Mouse (Mus musculus) cerebellum, adult 8-10 months (tissue): ENCODE measurements around the gene Dkkl1.

Experiments
- DNase-seq: peaks from one replicate; pipeline ENCODE4 v3.0.0; 2022

The Dkkl1 gene

DNA sequence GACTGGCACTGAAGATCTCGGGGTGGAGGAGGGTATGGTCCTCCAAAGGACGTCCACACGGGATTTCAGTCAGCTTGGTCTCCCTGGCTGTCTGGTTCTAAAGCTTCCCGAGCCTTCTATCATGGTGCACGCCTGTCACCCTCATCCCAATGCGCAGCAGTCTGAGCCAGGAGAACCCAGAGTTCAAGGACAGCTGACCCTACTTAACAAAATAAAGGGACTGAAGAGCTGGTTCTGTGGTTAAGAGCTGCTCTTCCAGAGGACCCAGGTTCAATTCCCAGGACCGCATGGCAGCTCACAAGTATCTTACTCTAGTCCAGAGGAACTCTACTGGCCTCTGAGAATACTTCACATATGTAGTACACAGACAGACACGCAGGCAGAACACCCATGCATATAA, 17.1 kb upstream of the Dkkl1 start:
- no peak for DNase-seq

DNA sequence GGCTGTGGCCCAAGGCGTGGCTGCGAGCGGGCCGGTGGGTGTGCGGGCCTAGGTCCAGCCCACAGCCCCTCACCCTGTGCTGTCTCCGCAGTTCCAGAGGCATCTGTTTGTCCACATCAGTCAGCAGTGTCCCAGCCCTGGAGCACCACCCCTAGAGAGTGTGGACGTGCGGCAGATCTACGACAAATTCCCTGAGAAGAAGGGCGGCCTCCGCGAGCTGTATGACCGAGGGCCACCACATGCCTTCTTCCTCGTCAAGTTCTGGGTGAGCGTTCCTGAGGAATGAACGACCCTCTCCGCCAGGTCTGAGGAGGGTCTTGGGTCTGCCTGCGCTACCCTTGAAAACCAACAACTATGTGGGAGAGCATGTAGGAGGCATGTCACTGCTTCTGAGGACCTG, 16.6 kb upstream of the Dkkl1 start:
- DNase-seq, result no peak

DNA sequence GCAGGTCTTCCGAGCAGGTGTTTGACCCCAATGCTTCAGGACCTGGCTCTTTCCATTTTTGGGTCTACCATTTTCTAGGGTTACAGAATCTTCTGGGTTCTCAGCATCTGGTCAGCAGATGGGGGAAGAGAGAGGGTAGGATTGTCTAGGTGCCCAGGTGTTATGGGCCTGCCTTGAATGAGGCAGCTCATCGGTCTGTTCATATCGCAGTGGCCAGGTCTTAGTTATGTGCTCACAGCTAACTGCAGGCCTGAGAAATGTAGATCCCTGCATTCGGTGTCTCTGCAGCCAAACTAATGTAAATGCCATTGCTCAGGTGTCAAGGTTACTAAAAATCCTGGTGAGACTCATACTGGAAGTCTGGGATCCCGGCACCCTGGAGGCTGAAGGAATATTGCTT, 14.5 kb upstream of the Dkkl1 start:
- DNase-seq, result no peak

DNA sequence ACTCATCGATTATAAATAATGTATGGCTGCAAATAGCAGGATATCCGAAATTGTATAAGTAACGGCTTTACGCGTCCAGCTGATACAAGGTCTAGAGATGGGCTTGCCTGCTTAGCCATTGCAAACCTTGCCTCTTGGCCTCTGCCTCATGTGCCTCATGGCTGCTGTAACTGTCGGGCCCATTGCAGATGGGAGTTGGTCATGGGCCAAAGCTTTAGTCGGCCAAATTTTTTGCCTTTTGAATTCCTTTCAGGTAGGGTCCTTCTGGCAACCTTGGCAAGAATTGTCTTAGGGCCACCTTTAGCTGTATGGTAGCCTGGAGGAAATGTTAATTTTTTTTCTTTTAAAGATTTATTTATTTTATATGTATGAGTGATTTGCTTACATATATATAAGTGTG, 12.9 kb upstream of the Dkkl1 start:
- DNase-seq, result no peak

DNA sequence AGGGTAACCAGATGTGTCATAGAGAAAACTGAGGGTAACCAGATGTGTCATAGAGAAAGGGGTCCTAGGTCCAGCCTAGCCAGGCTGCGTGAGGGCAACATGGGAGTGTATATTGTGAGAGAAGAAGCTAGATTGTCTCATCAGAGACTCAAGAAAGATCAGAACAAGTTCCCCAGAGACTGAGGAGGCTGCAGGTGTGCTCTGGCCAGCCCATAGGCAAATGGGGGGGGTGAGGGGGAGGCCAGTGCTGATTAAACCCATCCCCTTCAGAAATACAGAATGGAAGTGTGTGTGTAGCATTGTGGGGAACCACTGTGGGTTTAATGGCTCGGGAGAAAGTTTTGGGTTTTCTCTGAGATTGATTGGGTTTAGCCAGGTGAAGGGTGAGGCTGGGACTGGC, 9.7 kb upstream of the Dkkl1 start:
- DNase-seq, result no peak

DNA sequence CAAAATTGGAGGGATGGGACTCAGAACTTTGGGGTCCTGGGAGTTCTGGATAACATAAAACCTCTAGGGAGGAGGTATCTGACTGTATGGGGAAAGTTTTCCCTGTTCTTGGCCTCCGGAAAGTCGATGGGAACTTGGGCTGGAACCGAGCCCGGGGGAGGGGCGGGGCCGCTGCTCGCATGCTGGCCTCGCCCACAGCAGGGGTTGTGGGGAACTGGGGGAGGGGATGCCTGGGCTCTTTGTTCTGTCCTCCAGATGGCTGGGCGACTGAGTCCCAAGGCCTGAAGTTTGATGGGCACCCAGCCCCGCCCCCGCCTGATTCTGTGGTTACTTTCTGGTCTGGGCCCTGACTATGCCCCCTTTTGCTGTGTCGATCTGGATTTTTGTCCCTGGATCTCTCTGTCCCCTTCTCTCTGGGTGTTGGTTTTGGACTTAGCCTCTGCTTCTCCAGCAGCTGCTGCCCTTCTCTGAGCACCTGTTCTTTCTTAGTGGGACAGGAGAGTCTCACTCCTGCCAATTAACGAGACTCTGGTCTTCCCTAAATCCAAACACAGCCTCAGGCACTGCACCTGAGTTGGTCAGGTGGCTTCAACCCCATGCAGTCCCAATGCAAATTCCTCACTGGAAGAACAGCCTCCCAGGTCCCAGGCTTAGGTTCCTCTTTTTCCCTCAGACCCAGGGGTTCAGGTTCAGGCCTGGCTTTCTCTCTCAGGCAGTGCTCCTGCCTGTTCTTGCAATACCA, 4.7 kb upstream of the Dkkl1 start:
- no peak for DNase-seq

DNA sequence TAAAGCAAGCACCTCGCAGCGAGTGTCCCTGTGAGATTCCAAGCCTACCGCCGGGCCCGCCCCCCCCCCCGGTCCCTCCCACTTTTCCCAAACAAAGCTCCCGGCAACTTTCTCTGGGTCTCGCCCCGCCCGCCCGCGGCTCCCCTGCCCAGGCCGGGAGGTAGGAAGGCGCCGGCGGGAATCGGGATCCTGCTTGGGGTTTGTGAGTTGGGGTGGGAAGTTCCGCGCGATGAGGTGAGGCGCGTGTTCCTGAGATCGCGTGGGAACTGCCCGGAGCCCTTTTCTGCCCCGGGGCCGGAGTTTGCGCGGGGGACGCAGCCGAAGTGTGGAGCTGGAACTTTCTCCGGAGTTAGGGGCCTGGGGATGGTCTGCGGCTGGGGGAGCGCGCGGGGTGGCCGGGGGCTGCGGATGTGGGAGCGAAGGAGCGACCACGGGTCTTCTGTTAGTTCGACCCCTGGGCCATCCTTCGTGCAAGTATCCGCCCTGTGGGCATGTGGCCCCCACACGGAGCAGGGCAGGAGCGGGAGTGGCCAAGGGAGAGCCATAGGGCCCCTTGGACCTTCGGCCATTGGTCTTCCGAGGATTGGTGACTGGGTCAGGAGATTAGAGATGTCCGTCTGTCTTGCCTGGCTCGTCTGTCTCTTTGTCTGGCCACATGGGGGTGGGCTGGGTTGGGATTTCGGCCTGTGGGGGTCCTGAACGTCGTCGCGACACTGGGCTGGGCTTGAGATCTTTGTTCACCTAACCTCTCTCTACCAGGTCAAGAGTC, 3.9 kb upstream of the Dkkl1 start, which contains the start of gene Tead2:
TSS of gene Tead2 (plus strand) at position 81 of the 769 bp plus-strand sequence.
- DNase-seq, result no peak

DNA sequence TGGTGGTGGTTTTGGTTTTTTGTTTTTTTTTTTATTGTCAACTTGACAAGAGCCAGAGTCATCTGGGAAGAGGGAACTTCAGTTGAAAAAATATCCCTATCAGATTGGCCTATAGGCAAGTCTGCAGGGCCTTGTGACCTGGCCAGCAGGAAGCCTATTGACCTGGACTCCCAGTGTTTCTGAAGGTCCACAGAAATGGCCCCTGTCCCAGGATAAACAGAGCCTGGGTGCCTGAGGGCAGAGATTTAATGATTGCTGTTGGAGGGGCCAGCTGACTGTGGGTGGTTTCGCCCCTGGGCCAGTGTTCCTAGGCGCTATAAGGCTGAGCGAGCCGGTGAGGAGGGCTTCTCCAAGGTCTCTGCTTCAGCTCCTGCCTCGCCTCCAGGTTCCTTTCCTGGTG, 1.8 kb upstream of the Dkkl1 start:
- DNase-seq, result no peak

DNA sequence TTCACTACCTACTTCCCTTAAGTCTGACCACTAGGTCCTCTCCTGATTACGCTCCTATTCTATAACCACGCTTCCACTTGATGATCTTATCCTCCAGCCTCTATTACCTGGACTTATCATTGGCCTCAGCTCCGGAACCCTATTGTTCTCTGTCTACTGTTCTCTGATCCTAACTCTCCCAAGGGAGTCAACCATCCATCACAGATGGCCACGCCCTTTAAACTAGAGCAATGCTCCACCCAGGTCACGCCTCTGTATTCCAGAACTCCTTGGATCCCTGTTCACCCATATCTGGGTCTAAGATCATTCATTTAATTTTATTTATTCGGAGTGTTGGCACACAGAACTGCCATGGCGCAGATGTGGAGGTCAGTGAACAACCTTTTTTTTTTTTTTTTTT, 409 bp upstream of the Dkkl1 start:
- DNase-seq, result no peak

DNA sequence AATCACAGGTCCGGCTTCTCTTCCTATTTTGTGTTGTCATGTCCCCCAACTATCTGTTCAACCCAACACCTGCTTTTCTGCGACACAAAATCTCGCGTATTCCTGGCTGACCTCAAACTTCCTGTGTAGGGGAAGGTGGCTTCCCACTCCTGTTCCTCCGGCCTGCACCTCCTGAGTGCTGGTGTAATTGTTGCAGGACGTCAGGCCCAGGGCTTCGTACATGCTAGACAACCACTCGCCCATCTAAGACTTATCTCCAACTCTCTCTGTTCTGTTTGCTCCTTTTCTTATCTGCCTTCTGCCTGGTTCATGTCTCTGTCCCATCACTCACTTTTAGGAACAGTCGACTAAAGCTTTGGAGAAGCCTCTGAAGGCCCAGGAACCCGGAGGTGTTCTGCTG, 877 bp downstream of the Dkkl1 start:
- DNase-seq, result no peak

DNA sequence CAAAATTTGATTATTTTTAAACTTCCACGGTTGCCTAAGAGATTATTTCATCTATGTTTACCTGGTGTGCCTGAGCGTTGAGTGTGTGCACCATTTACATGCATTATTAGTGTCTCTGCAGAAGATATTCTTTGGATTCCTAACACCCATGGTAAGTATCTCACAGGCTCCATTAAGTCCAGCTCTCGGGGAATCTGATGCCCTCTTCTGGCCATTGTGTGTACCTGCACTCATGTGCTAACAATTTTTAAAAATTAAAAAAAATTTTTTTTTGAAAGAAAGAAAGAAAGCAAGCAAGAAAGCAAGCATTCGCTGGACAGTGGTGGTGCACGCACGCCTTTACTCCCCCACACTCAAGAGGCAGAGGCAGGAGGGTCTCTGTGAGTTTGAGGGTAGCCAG, 3.7 kb downstream of the Dkkl1 start:
- DNase-seq, result no peak

DNA sequence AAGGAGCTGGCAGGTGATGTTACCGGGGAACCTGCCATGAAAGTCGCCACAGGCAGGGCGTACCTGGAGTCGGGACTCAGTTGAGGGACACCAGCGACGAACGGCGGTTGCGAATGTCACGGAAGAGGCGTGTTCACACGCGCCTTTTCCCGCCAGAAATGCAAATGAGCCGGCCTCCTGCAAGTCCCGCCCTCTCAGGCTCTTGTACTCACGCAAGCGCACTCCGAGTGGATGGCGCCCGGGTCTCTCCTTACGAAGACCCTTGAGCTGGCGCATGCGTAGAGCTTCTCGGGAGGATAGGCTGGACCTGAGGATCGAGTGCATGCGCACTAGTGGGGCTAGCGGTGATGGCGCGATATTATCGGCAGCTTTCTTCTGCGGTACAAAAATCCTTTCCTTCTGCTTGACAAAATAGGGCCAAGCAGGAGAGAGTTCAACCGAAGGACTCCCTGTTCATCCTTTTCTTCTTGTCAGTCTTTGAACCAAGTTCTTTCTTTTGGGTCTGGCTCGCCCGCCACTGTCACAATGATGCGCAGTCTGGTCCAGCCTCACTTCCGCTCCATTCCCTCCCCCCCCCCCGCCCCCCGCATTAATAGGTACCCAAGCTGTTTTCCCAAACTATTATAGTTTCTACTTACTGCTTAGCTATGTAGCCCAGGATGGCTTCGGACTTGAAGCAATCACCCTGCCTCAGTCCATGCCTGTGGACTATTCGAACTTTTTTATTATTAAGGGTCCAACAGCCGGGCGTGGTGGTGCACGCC, 7.4 kb downstream of the Dkkl1 start, which contains the start of gene Ccdc155:
TSS of gene Ccdc155 (minus strand) at position 513 of the 764 bp plus-strand sequence.
- peak; percentile 90 for DNase-seq

DNA sequence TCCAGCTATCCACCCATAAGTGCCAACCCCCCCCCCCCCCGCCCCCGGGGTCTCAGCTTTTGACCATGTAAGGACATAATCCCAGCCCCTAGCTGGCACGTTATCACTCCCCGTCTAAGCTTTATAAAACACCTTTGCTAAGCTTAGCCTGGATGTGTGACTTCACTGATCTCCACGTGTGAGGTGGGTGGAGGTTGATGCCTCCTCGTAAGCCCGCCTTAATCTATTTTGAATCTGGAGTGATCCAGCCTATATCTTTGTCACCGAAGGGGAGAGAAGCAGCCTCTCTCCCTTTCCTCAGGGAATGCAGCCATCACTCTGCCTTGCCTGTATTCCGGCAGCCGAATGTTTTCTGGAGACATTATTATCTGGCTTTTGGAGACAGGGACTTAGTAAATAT, 9.3 kb downstream of the Dkkl1 start:
- no peak for DNase-seq

DNA sequence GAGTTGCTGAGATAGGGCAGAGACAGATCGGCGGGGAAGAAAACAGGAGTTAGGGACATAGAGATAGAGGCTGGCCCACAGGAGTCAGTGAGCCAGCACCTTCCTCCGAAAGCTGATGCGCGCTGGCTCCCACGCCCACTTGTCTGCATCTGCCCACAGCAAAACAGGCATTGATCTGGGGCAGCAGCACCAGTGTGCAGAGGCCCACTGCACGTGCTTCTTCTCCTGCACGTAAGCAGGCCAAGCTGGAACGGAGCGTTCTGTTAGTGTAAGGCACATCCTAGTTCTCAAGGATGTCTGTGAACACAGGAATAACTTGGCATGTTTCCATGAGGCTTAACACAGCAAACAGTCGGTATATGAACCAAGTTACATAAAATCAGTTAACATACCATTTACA, 13.0 kb downstream of the Dkkl1 start:
- DNase-seq, result no peak

DNA sequence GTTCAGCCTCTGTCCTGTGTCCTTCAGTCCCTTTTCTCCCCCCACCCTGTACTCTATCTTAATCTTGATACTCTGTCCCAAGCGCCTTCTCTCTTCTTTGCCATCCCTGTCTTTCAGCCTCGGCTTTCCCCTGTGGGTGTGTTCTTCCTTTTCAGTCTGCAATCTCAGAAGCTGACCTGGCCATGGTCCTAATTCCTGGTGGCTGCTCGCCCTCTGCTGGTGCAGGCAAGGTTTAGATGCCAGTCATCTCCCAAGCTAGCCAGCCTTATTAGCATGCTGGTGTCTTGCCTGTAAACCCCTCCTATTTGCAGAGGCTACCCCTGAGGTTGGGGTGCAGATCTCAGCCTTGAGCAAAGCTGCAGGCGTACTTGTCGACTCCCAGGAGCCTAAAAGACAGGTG, 13.5 kb downstream of the Dkkl1 start:
- DNase-seq, result peak; percentile 91

DNA sequence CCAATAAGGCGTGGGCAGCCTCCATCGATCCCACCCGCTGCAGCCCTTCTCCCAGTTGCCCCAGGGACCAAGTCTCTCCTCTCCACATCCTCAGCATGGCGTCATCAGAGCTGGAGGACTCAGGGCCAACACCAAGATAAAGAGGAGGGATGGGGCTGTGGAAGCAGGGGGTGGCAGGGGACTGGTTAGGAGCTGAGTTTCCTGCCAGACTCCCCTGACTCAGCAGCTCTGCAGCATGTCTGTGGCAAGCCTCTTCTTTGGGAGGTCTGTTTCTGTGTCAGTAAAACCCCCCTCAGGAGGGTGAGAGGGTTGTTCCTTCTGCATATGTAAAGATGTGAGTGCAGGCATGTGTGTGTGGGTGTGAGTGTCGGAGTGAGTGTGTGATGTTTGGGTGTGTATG, 15.0 kb downstream of the Dkkl1 start:
- DNase-seq, result peak; percentile 27

DNA sequence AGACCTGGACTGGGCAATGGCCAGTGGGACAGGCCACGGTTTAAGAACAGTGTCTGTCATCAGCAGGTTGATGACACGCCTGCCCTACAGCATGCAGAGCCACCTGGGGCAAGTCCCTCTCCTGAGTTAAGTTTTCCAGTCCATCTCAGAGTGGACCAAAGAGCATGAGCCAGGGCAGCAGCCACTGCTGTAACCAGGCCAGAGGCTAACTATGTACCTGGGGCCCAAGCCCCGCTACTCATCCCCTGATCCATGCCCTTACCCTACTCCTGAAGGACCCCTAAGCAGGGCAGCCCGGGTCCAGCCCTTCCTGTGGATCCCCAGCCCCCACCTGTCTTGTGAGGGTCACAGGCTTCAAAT, 15.8 kb downstream of the Dkkl1 start:
- peak; percentile 39 for DNase-seq

DNA sequence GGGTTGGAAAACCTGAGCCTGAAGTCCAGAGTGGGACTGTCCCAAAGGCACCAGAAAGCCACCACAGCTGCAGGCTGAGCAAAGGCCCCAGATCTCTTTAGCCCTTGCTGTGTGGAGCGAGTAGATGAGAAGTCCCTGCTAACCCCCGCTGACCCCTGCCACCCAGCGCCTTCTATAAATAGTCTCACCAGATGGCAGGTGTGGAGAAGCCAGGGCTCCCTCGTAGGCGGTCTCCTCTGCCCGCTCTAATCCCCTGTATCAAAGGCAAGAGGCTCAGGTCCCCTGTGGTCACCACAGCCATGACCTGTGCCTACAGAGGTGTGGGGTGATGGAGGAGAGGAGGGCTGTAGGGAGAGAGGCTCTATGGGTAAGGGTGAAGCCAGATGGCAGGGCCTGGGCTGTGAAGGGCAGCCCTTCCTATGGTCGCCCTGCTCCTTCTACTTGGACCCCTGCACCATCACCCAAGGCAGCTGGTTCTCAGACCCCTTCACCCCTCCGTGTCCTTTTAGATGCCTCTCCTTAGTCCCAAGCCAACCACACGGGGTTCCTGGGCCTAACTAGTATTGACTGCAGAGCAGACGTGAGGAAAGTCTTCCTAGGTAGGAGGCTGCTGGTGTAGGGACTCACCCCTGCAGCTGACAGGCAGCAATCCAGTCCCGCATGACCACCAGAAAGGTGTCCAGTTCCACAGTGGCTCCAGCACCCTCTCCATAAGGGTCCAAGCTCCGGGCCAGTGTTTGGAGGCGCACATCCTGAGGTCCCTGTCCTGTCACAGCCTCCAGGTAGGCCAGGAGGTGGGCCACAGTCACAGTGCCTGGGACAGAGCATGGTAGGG, 16.4 kb downstream of the Dkkl1 start:
- peak; percentile 51 for DNase-seq

DNA sequence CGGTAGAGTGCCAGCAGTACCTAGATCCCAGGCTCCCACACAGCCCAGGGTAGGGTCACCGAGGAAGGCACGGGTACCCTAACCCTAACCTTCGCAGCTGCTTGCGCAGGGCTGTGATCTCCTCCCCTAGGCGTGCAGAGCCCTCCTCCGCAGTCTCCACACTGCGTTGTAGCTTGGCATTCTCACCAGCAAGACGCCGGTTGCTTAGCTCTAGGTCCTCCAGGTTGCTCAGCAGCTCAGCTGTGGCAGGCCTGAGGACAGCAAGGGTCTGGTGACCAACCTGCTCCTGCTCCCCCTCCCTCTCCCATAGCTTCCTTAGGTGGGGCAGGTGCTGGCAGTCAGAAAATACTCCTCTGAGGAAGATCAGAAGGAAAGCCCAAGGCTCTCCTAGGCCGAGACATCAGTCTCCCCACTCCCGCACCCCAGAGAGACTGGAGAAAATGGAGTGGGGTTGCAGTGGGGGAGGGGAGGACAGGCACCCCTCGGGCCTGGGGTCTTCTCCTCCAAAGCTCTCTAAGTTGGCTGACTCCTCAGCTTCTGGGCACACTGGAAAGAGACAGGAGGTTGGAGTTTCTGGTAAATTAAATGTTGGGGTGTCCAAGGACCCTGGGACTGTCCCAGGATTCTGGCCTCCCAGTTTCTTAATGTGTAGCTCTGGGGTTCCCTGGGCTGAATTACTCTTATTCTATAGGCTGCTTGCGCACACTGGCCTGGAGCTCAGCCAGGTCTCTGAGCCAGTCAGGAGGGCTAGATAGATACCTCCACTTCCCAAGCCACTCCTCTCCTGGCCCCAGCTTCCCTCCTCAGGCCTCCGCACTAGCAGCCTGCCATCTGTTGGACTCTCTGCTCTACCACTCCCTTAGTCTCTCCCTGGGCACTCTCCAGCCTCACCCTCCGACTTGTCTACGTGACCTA, 17.8 kb downstream of the Dkkl1 start:
- DNase-seq, result peak; percentile 54

DNA sequence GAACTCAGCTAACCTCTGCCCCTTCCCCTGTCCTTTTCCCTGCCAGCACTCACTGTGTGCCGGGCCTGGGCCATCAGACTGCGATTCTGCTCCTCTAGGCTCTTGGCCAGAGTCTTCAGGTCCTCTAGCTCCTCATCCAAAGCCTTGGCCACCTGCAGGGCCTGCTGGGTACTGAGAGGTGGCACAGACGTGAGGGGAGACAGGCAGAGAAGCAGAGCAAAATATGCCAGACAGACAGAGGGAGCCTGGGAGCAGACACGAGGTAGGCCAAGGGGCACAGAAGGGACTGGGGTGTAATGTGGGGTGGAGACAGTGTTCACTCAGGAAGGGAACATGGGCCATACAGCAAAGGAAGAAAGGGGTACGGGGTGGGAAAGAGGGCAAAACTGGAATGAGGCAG, 18.5 kb downstream of the Dkkl1 start:
- DNase-seq, result peak; percentile 63

DNA sequence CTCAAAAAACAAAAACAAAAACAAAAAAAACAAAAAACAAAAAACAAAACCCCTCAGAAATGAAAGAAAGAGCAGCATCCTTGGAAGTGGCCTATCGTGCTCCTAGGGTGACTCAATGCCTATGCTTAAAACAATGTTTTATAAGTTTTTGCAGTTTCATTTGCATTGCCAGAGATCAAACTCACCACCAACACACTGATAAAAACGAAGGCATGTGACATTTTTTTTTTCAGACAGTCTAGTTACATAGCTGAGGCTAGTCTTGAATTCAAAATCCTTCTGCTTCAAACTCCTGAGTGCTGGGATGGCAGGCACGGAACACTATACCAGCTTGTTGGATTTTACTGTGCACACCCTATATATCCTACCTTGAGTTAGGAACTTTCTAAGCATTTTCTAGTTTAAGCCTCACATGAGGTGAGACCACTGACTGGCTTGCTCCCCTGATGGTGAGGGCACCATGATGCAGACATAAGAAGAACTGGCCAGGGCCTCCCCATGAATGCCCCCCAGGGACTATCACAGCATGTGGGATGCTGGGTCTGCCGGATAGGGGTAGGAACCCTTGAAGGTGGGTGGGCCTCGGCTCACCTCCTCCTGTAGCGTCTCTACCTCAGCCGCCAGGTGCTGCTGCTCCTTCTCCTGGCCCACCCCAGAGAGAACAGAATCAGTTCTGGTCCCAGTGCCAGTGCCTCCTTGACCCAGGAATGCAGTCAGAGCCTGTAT, 19.2 kb downstream of the Dkkl1 start:
- peak; percentile 37 for DNase-seq
